Mouse (Mus musculus): ENCODE measurements around the gene Twsg1. TPM values are rescaled to one million over a fixed set of nuclear protein-coding genes. Genes with fewer than 3 reads are reported as not detected.

Twsg1 gene
- polyA plus RNA-seq, 1 experiment from 2014 or later = 112 TPM

DNA sequence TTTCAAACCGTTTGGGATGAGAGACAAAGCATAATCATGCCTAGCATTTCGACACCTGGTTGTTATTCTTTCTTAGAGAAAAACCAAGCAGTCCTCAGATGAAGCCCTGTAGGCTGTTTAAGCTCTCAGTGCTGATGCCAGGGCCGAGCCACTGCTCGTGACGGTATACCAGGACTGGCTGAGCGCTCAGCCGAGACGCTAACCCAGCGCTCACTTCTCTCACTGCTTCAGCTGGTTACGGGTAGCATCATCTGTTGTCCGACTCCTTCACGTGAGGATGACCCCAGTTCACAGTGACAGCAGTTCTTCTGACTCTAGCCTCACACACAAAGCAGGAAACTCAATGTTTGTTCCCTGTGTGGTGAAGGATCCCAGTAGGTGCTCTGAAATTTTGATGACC is 10.8 kb downstream of the Twsg1 start:
- ATAC-seq (replicated peaks; ENCODE audit: low FRiP score, low read depth) (peak; percentile 78; the same call in 1 of the 2 replicates), DNase-seq (ENCODE audit: low spot score) (peak; percentile 24)
- Histone ChIP-seq H3K9me3 (replicated peaks; ENCODE audit: low read length) (no peaks in the 10 kb centered on the region), H3K27me3 (ENCODE audit: insufficient read depth, low read length) (no peaks in the 10 kb centered on the region), H3K27ac (peak overlapping the region; percentile 75), H3K36me3 (ENCODE audit: insufficient read depth, low read length) (0 out of 2 replicates have a peak, but pooled peaks cover 12% of the 10 kb centered on the region), H3K4me3 (replicated peaks; ENCODE audit: low read depth, low read length) (no peak overlapping the region), H3K9ac (ENCODE audit: low read depth, low read length) (no peak overlapping the region), H3K4me2 (ENCODE audit: low read length) (peak overlapping the region; percentile 40), H3K4me1 (replicated peaks; ENCODE audit: insufficient read depth, low read length) (peaks cover 25% of the 10 kb centered on the region)
- 41% methylated on average over 12 of the region's 12 CpGs for WGBS
- TF ChIP-seq CTCF (IDR thresholded peaks at IDR 0.05; ENCODE audit: low read depth) = no peak

DNA sequence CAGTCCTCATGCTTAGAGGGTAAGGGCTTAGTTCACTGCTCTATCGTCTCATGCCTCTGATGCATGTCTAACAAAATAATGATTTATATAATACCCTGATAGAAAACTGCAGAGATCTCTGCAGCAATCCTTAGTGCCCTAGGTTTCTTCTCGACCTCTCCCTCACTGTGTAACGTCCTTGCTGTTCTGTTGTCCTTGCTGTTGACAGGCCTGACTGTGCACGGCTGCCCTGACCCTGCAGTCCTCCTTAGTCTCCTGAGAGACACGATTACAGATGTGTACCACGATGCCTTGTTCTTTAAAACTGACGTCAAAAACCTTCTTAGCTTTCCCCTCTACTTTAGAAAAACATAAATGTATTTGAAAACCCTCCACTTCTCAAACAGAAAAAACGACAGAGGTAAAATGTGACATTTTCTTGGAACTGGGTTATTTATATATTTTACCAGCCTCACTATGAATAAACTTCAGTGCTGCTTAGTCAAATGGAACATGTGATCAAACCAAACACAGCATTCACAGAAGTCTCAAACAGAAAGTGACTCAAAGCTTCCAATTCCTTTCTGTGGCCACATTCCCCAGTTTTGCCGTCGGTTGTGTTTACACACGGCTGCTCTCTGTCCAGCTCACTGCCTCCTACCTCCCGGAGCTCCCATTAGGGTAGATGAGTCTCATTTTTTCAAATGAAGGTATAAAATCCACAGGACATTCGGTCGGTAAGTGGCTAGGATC is 11.4 kb downstream of the Twsg1 start:
- Histone ChIP-seq H3K4me1 (replicated peaks; ENCODE audit: insufficient read depth, low read length) (peaks cover 25% of the 10 kb centered on the region), H3K4me2 (ENCODE audit: low read length) (peak overlapping the region; percentile 40), H3K27me3 (ENCODE audit: insufficient read depth, low read length) (no peaks in the 10 kb centered on the region), H3K9ac (ENCODE audit: low read depth, low read length) (no peak overlapping the region), H3K9me3 (replicated peaks; ENCODE audit: low read length) (no peaks in the 10 kb centered on the region), H3K27ac (peak overlapping the region; percentile 75), H3K4me3 (replicated peaks; ENCODE audit: low read depth, low read length) (no peak overlapping the region), H3K36me3 (ENCODE audit: insufficient read depth, low read length) (0 out of 2 replicates have a peak, but pooled peaks cover 12% of the 10 kb centered on the region)
- peak; percentile 43 for DNase-seq (ENCODE audit: low spot score)
- TF ChIP-seq CTCF (IDR thresholded peaks at IDR 0.05; ENCODE audit: low read depth) = no peak
- ATAC-seq (replicated peaks; ENCODE audit: low FRiP score, low read depth) = no peak; the same call in 1 of the 2 replicates
- WGBS = 25% methylated on average over 14 of the region's 14 CpGs

DNA sequence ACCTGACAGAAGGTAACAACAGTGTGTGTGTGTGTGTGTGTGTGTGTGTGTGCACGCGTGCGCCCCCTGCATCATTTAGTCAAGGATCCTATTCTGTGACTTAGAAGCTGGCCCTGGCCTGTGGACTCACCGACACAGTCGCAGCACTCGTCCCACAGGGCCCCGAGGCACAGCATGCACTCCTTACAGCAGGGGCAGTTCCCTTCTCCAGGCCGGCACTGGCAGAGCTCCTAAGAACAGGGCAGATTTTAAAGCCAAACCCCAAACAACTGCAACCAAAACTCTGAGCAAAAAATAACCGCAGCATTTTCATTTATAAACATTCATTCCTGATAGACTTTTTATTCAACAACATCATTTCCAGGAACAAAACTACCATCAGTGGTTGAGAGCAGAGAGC is 13.4 kb downstream of the Twsg1 start:
- Histone ChIP-seq H3K27me3 (ENCODE audit: insufficient read depth, low read length) (no peaks in the 10 kb centered on the region), H3K36me3 (ENCODE audit: insufficient read depth, low read length) (0 out of 2 replicates have a peak, but pooled peaks cover 19% of the 10 kb centered on the region), H3K4me2 (ENCODE audit: low read length) (no peak overlapping the region), H3K9me3 (replicated peaks; ENCODE audit: low read length) (no peaks in the 10 kb centered on the region), H3K9ac (ENCODE audit: low read depth, low read length) (no peak overlapping the region), H3K4me3 (replicated peaks; ENCODE audit: low read depth, low read length) (no peak overlapping the region), H3K27ac (no peak overlapping the region), H3K4me1 (replicated peaks; ENCODE audit: insufficient read depth, low read length) (peaks cover 21% of the 10 kb centered on the region)
- TF ChIP-seq CTCF (IDR thresholded peaks at IDR 0.05; ENCODE audit: low read depth) = no peak
- WGBS = 91% methylated on average over 9 of the region's 9 CpGs
- no peak for DNase-seq (ENCODE audit: low spot score)
- no peak for ATAC-seq (replicated peaks; ENCODE audit: low FRiP score, low read depth)

DNA sequence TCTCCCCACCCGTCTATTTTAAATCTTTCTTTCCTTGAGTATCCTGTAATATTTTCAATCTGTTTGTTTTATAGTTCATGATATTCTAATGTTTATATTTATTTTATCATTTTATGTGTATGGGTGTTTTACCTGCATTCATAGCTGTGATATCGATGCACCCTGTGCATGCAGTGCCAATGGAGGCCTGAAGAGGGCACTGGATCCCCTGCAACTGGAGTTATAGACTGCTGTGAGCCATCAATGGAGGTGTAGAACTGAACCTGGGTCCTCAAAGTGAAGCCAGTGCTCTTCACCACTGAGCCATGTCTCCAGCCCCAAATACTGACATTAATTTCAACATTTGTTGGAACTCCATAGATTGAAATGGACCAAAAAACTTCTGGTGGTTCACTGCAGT is 17.3 kb downstream of the Twsg1 start:
- no peaks in the 10 kb centered on the region for H3K9me3 ChIP-seq (replicated peaks; ENCODE audit: low read length)
- H3K27ac ChIP-seq = no peak overlapping the region
- no peak overlapping the region for H3K4me2 ChIP-seq (ENCODE audit: low read length)
- no peak overlapping the region for H3K4me3 ChIP-seq (replicated peaks; ENCODE audit: low read depth, low read length)
- no peaks in the 10 kb centered on the region for H3K27me3 ChIP-seq (ENCODE audit: insufficient read depth, low read length)
- H3K4me1 ChIP-seq (replicated peaks; ENCODE audit: insufficient read depth, low read length) = 0 out of 2 replicates have a peak, but pooled peaks cover 8% of the 10 kb centered on the region
- 98% methylated on average over 2 of the region's 2 CpGs for WGBS
- peak; percentile 55 for TF ChIP-seq CTCF (IDR thresholded peaks at IDR 0.05; ENCODE audit: low read depth)
- H3K9ac ChIP-seq (ENCODE audit: low read depth, low read length) = no peak overlapping the region
- no peak for ATAC-seq (replicated peaks; ENCODE audit: low FRiP score, low read depth)
- H3K36me3 ChIP-seq (ENCODE audit: insufficient read depth, low read length) = 0 out of 2 replicates have a peak, but pooled peaks cover 25% of the 10 kb centered on the region
- DNase-seq (ENCODE audit: low spot score) = no peak

DNA sequence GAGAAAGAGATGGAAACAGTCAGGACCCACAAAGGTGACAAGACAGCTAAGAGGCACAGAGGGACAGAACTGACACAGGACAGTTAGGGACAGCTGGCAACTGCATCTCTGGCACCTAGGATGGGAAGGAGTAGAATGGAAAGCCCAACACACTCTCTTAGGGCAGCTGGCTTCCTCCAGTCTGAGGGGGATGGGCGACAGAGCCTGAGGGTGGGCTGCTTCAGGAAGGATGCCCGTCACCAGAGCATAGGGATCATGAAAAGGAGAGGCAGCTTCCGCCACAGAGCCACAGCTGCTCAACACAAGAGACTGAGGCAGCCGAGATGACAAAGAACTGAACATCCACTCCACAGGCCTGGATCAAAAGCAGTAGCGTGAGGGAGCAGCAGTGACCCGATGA is 19.5 kb downstream of the Twsg1 start:
- DNase-seq (ENCODE audit: low spot score) (no peak), ATAC-seq (replicated peaks; ENCODE audit: low FRiP score, low read depth) (no peak)
- no peak overlapping the region for H3K9ac ChIP-seq (ENCODE audit: low read depth, low read length)
- TF ChIP-seq CTCF (IDR thresholded peaks at IDR 0.05; ENCODE audit: low read depth) = no peak
- no peak overlapping the region for H3K27ac ChIP-seq
- H3K4me1 ChIP-seq (replicated peaks; ENCODE audit: insufficient read depth, low read length) = 0 out of 2 replicates have a peak, but pooled peaks cover 3% of the 10 kb centered on the region
- 60% methylated on average over 6 of the region's 6 CpGs for WGBS
- no peak overlapping the region for H3K4me3 ChIP-seq (replicated peaks; ENCODE audit: low read depth, low read length)
- no peaks in the 10 kb centered on the region for H3K27me3 ChIP-seq (ENCODE audit: insufficient read depth, low read length)
- H3K36me3 ChIP-seq (ENCODE audit: insufficient read depth, low read length) = peaks cover 31% of the 10 kb centered on the region; the same call in 1 of the 2 replicates
- H3K9me3 ChIP-seq (replicated peaks; ENCODE audit: low read length) = no peaks in the 10 kb centered on the region
- H3K4me2 ChIP-seq (ENCODE audit: low read length) = no peak overlapping the region

DNA sequence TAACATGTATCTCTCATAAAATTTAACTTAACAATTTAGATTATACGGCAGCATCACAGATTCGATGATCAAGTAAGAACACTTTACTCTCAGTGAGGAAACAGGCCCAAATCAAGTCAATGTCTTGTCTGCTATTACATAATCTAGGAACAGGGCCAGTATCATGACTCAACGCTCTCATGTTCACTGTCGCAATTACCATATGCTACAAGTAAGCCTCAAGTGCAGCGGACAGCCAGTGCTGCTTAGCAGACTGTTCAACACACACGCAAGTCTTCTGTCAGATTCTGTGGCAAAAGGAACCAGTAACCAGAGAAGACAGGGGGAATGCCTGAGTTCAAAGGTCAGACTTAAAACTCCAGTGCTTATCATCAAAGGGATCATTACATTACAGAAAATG is 20.1 kb downstream of the Twsg1 start:
- H3K9me3 ChIP-seq (replicated peaks; ENCODE audit: low read length) = no peaks in the 10 kb centered on the region
- H3K27ac ChIP-seq = no peak overlapping the region
- no peak overlapping the region for H3K4me2 ChIP-seq (ENCODE audit: low read length)
- H3K27me3 ChIP-seq (ENCODE audit: insufficient read depth, low read length) = no peaks in the 10 kb centered on the region
- no peak overlapping the region for H3K9ac ChIP-seq (ENCODE audit: low read depth, low read length)
- 61% methylated on average over 6 of the region's 6 CpGs for WGBS
- peaks cover 31% of the 10 kb centered on the region; the same call in 1 of the 2 replicates for H3K36me3 ChIP-seq (ENCODE audit: insufficient read depth, low read length)
- H3K4me1 ChIP-seq (replicated peaks; ENCODE audit: insufficient read depth, low read length) = 0 out of 2 replicates have a peak, but pooled peaks cover 3% of the 10 kb centered on the region
- DNase-seq (ENCODE audit: low spot score) = peak; percentile 51
- TF ChIP-seq CTCF (IDR thresholded peaks at IDR 0.05; ENCODE audit: low read depth) = no peak
- H3K4me3 ChIP-seq (replicated peaks; ENCODE audit: low read depth, low read length) = no peak overlapping the region
- ATAC-seq (replicated peaks; ENCODE audit: low FRiP score, low read depth) = no peak
